Mouse (Mus musculus): ENCODE data around the gene Ebpl. TPM values are rescaled to one million over a fixed set of nuclear protein-coding genes. Genes with fewer than 3 reads are reported as not detected.

Gene Ebpl
- polyA plus RNA-seq (2015; fragmentation: Nextera tagmentation; extraction: Ambion mirVana): 6.7 TPM in 2 replicates

DNA sequence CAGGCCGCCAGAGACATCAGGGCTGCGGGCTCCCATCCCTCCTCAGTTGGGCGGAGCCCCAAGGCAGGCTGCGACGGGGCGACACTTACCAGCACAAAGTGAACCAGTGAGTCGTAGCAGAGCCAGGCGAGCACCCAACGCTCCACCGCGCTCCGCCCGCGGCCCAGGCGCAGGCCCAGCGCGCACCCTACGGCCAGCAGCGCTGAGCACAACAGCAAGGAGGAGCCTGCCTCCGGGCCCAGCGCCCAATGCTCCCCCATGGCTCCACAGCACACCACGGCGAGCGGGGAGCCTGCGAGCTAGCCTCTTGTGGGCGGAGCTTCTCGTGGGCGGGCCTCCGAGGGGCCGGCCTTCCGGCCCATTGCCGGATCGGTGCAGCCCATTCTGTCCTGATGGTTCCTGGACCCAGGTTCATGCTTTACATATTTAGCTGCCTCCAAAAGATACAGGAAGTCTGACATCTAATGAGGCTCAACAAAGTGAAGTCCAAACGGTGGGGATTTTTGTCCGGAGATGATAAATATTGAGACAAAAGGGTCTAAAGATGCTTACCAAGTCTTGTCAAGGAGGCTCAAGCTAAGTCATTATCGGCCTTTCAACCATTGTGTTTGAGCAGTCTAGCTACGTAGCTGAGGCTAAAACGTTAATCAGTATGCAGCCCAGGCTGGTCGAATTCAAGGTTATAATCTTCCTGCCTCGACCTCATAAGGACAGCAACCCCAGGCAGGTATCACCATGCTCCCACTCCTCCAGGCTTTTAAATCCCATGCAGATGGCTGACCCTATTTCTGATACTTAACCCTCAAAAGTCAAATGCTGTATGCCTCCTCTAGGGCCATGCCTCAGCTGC, at the start of gene Ebpl:
TSS of gene Ebpl (minus strand) at position 309 of the 850 bp plus-strand sequence.
- DNase-seq (ENCODE audit: low spot score): peak; percentile 87

GRCm38 (mm10) chr14:61410020-61410419, 49.8 kb upstream of the Ebpl start:
- DNase-seq (ENCODE audit: low spot score): no peak

DNA sequence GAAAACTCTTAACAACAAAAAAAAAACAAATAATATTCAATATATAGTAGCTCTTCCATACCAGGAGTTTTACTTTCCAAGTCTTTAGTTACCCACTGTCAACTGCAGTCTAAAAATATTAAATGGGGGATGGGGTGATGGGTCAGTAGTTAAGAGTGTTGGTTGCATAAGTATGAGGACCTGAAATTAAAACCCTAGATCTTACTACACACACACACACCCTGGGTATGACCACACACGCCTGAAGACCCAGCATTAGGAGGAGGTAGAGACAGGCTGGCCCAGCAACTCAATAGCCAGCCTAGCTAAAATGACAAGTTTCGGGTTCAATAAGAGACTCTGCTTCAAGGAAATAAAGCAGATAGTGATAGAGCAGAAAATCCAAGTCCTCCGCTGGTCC, 46.8 kb upstream of the Ebpl start:
- DNase-seq (ENCODE audit: low spot score): no peak

DNA sequence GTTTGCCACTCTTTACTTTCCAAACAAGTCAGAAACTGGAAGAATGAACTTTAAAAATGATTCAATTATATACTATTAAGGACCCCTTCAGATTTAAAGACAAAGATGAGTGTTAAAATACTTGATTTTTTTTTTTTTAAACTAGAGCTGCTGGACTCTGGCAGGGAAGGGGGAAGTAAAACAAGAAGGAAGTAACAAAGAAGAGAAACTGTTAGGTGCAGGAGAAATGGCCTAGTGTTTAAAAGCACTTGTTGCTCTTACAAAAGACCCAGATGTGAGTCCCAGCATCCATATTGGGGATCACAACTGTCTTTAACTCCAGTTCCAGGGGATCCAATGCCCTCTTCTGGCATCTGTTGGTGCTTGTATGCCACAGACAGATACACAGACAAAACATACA, 45.5 kb upstream of the Ebpl start:
- no peak for DNase-seq (ENCODE audit: low spot score)

DNA sequence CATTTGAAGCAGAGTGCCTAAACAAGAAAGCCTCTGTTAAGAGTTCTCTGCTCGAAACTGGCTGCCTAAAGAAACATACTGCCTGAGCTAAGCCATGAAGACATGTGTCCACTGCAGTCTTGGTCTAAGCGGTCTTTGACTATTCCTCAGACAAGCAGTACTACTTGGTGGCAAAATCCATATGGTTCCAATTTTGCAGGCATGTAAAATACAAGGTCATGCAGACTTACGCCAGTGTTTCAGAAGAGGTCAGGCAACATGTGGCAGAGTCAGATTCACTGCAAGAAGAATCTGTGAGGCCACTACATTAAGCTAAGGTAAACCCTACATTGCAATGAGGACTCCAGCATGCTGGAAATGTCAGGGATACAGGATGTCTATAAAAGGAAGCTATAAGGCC, 44.7 kb upstream of the Ebpl start:
- no peak for DNase-seq (ENCODE audit: low spot score)

DNA sequence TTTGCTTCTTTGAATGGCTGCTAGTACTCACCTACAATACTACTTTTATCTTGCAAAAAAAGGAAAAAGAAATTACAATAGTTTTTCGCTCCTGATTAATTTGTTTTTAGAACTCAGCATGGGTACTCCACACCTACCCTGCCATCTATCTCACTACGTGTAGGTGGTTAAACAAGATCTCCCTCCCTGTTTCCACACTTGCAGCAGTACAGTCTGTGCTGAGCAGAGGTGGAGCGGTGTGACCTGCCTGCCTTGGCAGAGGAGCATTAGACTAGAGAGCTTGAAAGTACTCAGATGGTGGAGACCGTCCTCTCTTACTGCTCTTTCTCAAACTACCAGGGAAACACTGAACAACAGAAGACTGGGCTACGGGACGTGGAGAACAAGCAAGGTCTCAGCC, 34.5 kb upstream of the Ebpl start:
- no peak for DNase-seq (ENCODE audit: low spot score)

DNA sequence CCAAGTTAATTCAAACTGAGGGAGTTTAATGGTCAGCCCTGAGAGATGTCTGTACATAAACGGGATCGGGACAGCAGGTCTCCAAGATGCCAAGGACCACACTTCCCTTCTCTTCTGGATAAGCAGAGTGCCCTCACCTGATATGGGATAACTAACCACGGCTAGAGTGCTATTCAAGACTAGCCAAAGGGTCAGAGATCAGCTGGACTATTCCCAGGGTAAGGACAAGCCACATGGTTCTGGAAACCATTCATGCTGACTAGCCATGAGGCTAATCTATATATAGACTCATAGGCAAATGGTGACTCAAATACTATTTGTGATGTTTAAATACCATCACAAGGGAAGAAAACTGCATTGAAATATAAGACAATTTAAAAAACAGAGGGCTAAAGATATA, 30.3 kb upstream of the Ebpl start:
- no peak for DNase-seq (ENCODE audit: low spot score)

DNA sequence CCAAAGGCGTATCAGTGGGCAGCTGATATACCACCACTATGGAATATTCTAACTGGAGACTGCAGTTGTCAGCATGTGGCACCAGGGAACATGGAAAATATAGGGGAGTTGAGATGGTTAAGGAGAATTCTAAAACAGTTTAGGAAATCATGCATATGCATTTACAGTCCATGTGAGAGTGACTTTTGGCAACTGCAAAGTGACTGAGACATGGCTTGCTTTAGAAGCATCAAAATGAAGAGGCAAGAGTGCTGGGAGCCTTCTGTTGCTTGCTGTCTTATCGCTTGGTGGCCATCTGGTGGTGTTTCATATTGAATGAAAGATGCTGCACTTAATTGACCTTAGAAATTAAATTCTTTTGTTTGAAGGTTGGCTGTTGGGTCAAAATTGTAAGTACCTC, 7.1 kb upstream of the Ebpl start:
- DNase-seq (ENCODE audit: low spot score): no peak

DNA sequence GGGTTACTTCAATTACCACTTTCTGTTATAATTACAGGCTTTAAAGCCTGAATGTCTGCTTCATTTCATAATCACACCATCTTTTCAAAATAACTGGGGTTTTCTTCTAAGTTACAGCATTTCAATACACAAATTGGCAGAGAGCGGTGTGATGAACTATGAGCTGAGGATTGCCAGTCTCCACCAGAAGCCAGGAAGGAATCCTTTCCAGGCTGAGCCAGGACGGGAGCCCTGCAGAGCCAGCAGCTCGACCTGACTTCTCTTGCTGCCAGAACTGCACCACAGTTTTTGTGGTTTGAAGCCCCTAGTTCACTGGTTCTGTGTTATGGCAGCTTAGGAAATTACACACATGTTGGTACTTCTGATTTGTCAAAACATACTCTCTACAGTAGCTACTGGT, 4.4 kb upstream of the Ebpl start:
- DNase-seq (ENCODE audit: low spot score): no peak

DNA sequence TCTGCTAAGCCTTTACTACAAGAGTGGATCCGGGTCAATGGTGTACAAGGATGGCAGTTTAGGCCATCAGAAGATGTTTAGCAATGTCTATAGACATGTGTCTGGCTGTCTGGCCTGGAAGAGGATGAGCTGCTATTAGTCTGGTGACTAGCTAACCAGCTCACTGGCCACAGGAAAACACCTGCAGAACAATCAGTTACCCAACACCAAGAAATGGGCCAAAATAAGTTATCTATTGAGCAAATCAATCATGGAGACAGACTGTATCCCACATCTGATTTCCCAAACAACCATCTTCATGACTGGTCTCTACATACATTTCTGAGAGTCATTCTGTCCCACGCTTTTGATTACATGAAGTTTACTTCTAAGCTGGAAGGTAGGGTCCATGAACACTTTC, 3.5 kb upstream of the Ebpl start:
- no peak for DNase-seq (ENCODE audit: low spot score)

- DNase-seq (ENCODE audit: low spot score): no peak
These were observed 2.0 kb upstream of the Ebpl start for GRCm38 (mm10) chr14:61362268-61362667.

- no peak for DNase-seq (ENCODE audit: low spot score)
These were observed 807 bp upstream of the Ebpl start for GRCm38 (mm10) chr14:61360981-61361511.

- peak; percentile 3 for DNase-seq (ENCODE audit: low spot score)
These were observed 5.7 kb downstream of the Ebpl start for GRCm38 (mm10) chr14:61354251-61355235.

- DNase-seq (ENCODE audit: low spot score): no peak
These were observed 9.4 kb downstream of the Ebpl start for GRCm38 (mm10) chr14:61350808-61351207.

GRCm38 (mm10) chr14:61349876-61350275, 10.4 kb downstream of the Ebpl start:
- DNase-seq (ENCODE audit: low spot score): no peak

DNA sequence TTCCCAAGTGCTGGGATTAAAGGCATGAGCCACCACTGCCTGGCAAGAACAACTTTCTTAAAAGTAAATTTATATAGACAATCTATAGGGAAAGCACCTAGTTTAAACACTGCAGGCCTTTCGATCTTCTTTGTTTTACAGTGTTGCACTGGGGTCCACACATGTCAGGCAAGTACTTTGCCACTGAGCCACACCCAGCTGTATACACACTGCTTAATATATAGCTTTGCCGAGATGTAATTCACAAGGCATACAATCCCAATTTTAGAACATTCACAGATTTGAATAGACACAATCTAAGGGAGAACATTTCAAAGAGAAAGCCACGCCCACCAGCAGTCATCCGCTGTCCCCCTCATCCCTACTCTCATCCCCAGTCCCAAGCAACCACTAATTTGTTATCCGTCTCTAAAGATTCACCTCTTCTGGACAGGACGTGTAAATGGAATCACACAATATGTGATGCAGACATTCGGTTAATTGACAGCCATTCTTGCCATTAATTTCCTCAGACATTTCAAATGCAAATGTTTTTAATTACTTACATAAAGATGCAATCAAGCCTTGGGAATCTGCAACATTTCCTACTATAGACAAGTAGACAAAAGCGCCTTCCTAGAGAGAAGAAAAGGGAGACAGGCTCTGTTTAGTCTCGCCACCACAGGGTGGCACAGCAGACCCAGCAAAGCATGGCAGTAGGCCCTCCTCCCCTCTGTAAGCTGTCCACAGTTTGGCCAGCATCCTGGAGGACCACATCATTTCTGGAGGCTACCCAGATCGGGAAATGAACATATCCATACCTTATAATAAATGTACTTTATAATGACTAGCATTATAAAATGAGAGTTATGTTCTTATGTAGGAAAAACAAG, 13.2 kb downstream of the Ebpl start:
- no peak for DNase-seq (ENCODE audit: low spot score)

- no peak for DNase-seq (ENCODE audit: low spot score)
These were observed 15.6 kb downstream of the Ebpl start for GRCm38 (mm10) chr14:61344590-61344989.

DNA sequence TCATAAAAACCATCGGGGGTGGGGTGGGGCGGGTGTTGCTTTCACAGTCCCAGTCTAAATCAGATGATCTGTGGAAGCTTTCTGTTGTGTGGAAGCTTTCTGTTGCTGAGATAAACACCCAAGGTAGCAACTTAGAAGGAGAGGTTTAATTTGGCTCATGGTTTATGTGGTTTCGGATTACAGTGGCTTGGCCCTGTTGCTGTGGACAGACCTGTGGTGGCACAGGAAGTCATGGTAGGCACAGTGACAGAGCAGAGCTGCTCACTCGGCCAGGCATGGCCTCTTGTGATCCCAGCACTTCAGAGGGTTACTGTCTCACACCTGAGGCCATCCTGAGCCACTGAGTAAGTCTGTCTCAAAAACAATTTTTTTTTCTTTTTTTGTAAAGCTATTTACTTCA, 20.9 kb downstream of the Ebpl start:
- DNase-seq (ENCODE audit: low spot score): no peak

DNA sequence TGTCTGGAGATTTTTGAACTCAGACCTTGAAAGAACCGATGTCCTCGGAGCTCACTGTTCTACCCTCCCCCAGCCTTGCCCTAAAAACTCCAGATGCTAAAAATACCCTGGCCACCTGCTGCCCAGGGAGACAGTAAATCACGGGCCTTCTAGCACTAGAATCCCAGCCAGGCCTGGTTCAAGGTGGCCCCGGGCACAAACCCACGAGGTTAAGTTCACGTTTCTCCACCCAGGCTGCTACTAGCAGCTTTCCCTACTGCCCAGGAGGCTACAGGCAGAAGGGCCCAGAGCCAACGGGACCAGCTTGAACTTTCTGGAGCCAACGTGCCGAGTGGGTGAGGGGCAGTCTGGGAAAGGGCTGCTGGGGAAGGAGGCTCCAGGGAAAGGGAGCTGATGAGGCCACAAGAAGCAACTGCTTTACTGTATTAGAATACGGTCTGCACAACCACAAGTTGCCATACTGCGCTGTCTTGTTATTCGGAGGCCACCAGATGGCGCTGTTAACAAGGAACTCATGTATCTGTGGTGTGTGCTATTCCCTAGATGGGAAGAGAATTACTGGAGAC, 29.2 kb downstream of the Ebpl start:
- peak; percentile 79 for DNase-seq (ENCODE audit: low spot score)

DNA sequence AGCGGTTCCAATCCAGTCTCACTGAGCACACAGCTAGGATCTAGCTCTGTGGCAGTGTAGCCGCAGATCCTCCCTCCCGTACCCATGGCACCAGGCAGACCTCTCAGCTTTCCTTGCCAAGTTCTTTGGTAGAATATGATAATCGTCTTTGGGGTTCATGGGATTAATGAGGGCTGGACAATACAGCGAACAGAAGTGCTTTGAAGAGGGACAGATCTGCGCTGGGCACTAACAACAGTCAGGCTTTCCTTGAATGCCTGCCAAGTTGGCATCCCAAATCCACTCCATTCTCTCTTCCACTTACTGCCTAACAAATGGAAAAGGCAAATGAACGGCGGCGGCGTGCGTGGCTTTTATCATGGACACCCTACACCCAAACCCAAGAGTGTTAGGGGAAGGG, 29.6 kb downstream of the Ebpl start:
- DNase-seq (ENCODE audit: low spot score): no peak

Data from thymus, postnatal 0 days (tissue).